Comparison of ENCODE assay signal across 8 mouse cellular contexts in the genomic region with DNA sequence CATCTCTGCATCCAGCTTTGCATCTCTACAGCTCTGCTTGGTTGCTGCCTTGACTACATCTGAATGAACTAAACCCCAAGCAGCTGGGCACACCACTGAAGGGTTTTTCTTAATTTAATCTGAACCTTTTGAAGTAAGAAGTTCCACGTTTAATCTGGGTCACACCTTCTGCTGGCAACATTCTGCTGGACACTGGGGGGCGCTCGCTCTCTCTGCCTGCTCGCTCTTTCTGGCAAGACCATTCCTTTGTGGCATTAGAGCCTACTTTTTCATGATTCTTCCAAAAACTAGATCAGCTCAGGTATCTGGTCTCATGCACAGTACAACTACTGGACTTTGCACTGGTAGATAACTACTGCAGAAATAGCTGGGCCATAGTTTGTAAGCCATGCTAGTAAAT. TPM values are rescaled to one million over a fixed set of nuclear protein-coding genes. Genes with fewer than 3 reads are reported as not detected.
DNase-seq lines count a peak whose midpoint lies in the region; ATAC-seq and TF ChIP-seq lines count a peak whose summit lies in the region.

No protein-coding gene starts in this region.

- no peak for ATAC-seq in Patski
- ATAC-seq in liver, postnatal 0 days, result no peak

- peak; percentile 34; the same call in 1 of the 2 replicates for TF ChIP-seq CTCF in kidney, adult 2 months (conservative IDR thresholded peaks at IDR 0.05; ENCODE audit: insufficient read depth, insufficient read length, low read depth, low read length)
- TF ChIP-seq CTCF in Patski (IDR thresholded peaks at IDR 0.05), result peak; percentile 73
- peak; percentile 41; the same call in 1 of the 2 replicates for TF ChIP-seq CTCF in liver, postnatal 0 days (IDR thresholded peaks at IDR 0.05; ENCODE audit: low read depth)

- POLR2A ChIA-PET in Patski (lab: Charles Lee), result no interaction called here

- H3K4me2 ChIP-seq in liver, postnatal 0 days (ENCODE audit: low read depth, low read length), result no peak overlapping the region

- no peak overlapping the region for H3K27ac ChIP-seq in kidney, adult 2 months (ENCODE audit: insufficient read depth, low read depth, low read length)
- H3K27ac ChIP-seq in liver, postnatal 0 days (ENCODE audit: low read depth), result no peak overlapping the region

- WGBS in kidney, adult 2 months, result 25% methylated on average over 4 of the region's 4 CpGs
- 18% methylated on average over 4 of the region's 4 CpGs for WGBS in liver, postnatal 0 days (ENCODE audit: insufficient replicate concordance)

- no peak overlapping the region for H3K4me3 ChIP-seq in kidney, adult 2 months (ENCODE audit: insufficient read depth, low read depth, low read length)
- H3K4me3 ChIP-seq in liver, postnatal 0 days (ENCODE audit: low read depth, low read length), result no peak overlapping the region

- no peak overlapping the region for H3K9ac ChIP-seq in liver, postnatal 0 days (replicated peaks)

- H3K4me1 ChIP-seq in kidney, adult 2 months (ENCODE audit: control insufficient read depth, insufficient read depth, low read length), result no peaks in the 10 kb centered on the region
- H3K4me1 ChIP-seq in liver, postnatal 0 days (ENCODE audit: insufficient read depth), result no peaks in the 10 kb centered on the region

- no peaks in the 10 kb centered on the region for H3K36me3 ChIP-seq in kidney, adult 2 months (ENCODE audit: control insufficient read depth, insufficient read depth, low read length)
- no peaks in the 10 kb centered on the region for H3K36me3 ChIP-seq in liver, postnatal 0 days (replicated peaks; ENCODE audit: insufficient read depth, low read length)

- no peaks in the 10 kb centered on the region for H3K27me3 ChIP-seq in kidney, adult 2 months (replicated peaks; ENCODE audit: control insufficient read depth, insufficient read depth, low read length)
- no peaks in the 10 kb centered on the region for H3K27me3 ChIP-seq in Patski
- no peaks in the 10 kb centered on the region for H3K27me3 ChIP-seq in liver, postnatal 0 days (ENCODE audit: insufficient read depth, low read length)

- in situ Hi-C loops in Patski (cut with MboI; ENCODE audit: low pct_unique_long_range_greater_than_20kb), result no loop called here

- H3K9me3 ChIP-seq in liver, postnatal 0 days (ENCODE audit: low read length), result no peaks in the 10 kb centered on the region

- TF ChIP-seq EP300 in liver, postnatal 0 days (IDR thresholded peaks at IDR 0.05; ENCODE audit: low read depth), result no peak

- no peak for DNase-seq in kidney, adult 2 months
- DNase-seq in kidney, postnatal 25 days, result no peak
- peak; percentile 13 to 38 for DNase-seq in CD8-positive naive resting alpha-beta T cell, adult 2 months (ENCODE audit: low read depth in 2 of 2, low spot score in 2 of 2)
- DNase-seq in Patski (ENCODE audit: low read depth, low spot score) (no peak), MN1 (ENCODE audit: low spot score) (no peak)
- DNase-seq in embryo, embryonic 9.5 days (ENCODE audit: extremely low spot score), result peak; percentile 20
- DNase-seq in liver, postnatal 0 days, result no peak
- no peak for DNase-seq in heart, adult 8-10 months (ENCODE audit: low spot score)

- TF ChIP-seq POLR2A in kidney, adult 2 months (IDR thresholded peaks at IDR 0.05; ENCODE audit: low read depth, low read length), result no peak

- CTCF ChIA-PET in Patski (lab: Charles Lee), result interaction anchor here (0.7 to 1.9 kb wide), 5 partner anchors 8 to 72 kb away, joined by 3 to 6 read pairs (median 4); no protein-coding TSS in a partner anchor

RNA-seq across cellular contexts. Expression of a gene that starts 25.7 kb away (rescaled TPM):
- 0.34 and 0.38 TPM in 2 replicates for polyA plus RNA-seq in kidney, adult 2 months (2012; rRNA removed)
- 0.62 TPM for polyA plus RNA-seq in Patski (2021)
- polyA plus RNA-seq in liver, postnatal 0 days (2015; fragmentation: Nextera tagmentation; extraction: Ambion mirVana), result 0.01 TPM in 1 of 2 replicates, not detected in the other
- total RNA-seq in heart, adult 8-10 months (2022), result 1 to 10 TPM; 4.2 to 5.1 (median 4.7) TPM

RNA-seq across cellular contexts. Expression of a gene that starts 35.7 kb away (rescaled TPM):
- 0.22 and 0.37 TPM in 2 replicates for polyA plus RNA-seq in kidney, adult 2 months (2012; rRNA removed)
- 7.7 TPM for polyA plus RNA-seq in Patski (2021)
- 0.17 and 0.33 TPM in 2 replicates for polyA plus RNA-seq in liver, postnatal 0 days (2015; fragmentation: Nextera tagmentation; extraction: Ambion mirVana)
- total RNA-seq in heart, adult 8-10 months (2022), result under 1 TPM; 0.16 to 0.72 (median 0.33) TPM

Comparison
In these comparisons a context has a peak if more than half of its experiments do, and no peak if none do; other contexts are left out.
1. DNase-seq: peak in CD8-positive naive resting alpha-beta T cell, adult 2 months (2 of 2) and embryo, embryonic 9.5 days (single experiment); none in kidney, adult 2 months (single experiment), kidney, postnatal 25 days (0 of 2), Patski (single experiment), liver, postnatal 0 days (single experiment), MN1 (single experiment) and heart, adult 8-10 months (single experiment).
2. Peak in every context shown above with its lines, with median percentiles within 50 percentile points of each other: CTCF ChIP-seq.